Mouse (Mus musculus) stomach, postnatal 0 days (tissue): Measurements from ENCODE around the gene Zcchc12. TPM values are rescaled to one million over a fixed set of nuclear protein-coding genes. Genes with fewer than 3 reads are reported as not detected.

Experiments
- ATAC-seq: fragments of 200-750 bp; cut with Nextera tagmentation; 2 replicates; pipeline ENCODE4 v1.8.0; 2017; ENCODE audit not compliant: low FRiP score, low TSS enrichment
- DNase-seq: peaks from one replicate; pipeline ENCODE4 v3.0.0-alpha.2; 2016; ENCODE audit warnings: low spot score
- H3K27ac ChIP-seq: fragments of 300-500 bp; sonication (generic); replicated peaks from 2 replicates; pipeline ENCODE4 v1.5.1; 2014; ENCODE audit warnings: mild to moderate bottlenecking, control low read depth
- H3K27me3 ChIP-seq: fragments of 300-500 bp; sonication (generic); 2 replicates; pipeline ENCODE4 v1.6.1; 2014; ENCODE audit warnings: low read length; ENCODE audit not compliant: control insufficient read depth, insufficient read depth
- H3K36me3 ChIP-seq: fragments of 300-500 bp; sonication (generic); 2 replicates; pipeline ENCODE4 v1.6.1; 2014; ENCODE audit warnings: low read length, mixed read lengths; ENCODE audit not compliant: control insufficient read depth, insufficient read depth
- H3K4me1 ChIP-seq: fragments of 300-500 bp; sonication (generic); replicated peaks from 2 replicates; pipeline ENCODE4 v1.6.1; 2014; ENCODE audit warnings: antibody characterized with exemption; ENCODE audit not compliant: control insufficient read depth, insufficient read depth
- H3K4me2 ChIP-seq: fragments of 300-500 bp; sonication (generic); replicated peaks from 2 replicates; pipeline ENCODE4 v1.6.1; 2014; ENCODE audit warnings: low read depth, mild to moderate bottlenecking, control low read depth, moderate library complexity
- H3K4me3 ChIP-seq: fragments of 300-500 bp; sonication (generic); 2 replicates; pipeline ENCODE4 v1.5.1; 2014; ENCODE audit warnings: low read depth, low read length, control low read depth
- H3K9ac ChIP-seq: fragments of 300-500 bp; sonication (generic); 2 replicates; pipeline ENCODE4 v1.6.1; 2014; ENCODE audit warnings: mild to moderate bottlenecking, low read length, control low read depth, mixed read lengths
- H3K9me3 ChIP-seq: fragments of 300-500 bp; sonication (generic); 2 replicates; pipeline ENCODE4 v1.6.1; 2016; ENCODE audit warnings: low read length; ENCODE audit not compliant: control insufficient read depth
- CTCF ChIP-seq: IDR thresholded peaks from 2 replicates; pipeline ENCODE4 v1.5.1; 2016; ENCODE audit warnings: antibody characterized with exemption, low read depth, mild to moderate bottlenecking, moderate library complexity
- EP300 ChIP-seq: optimal IDR thresholded peaks from 2 replicates; pipeline ENCODE3; 2016; ENCODE audit warnings: antibody characterized with exemption
- WGBS: fragments of 180-500 bp; shearing (Covaris S2); extraction: QIAGEN DNeasy Blood & Tissue Kit; methylation state at CpG from one replicate; pipeline ENCODE4 v1.1.7; 2014; 5-methylcytosine and 5-hydroxymethylcytosine counted together
- polyA plus RNA-seq: library from polyadenylated mRNA; unstranded; fragments of >200 nt; fragmentation: Nextera tagmentation; extraction: Ambion mirVana; gene quantifications from 2 replicates; pipeline ENCODE4 v1.2.1, GENCODE M21; 2015

Zcchc12 gene
- polyA plus RNA-seq, 1 experiment from 2014 or later: 12.0 TPM

DNA sequence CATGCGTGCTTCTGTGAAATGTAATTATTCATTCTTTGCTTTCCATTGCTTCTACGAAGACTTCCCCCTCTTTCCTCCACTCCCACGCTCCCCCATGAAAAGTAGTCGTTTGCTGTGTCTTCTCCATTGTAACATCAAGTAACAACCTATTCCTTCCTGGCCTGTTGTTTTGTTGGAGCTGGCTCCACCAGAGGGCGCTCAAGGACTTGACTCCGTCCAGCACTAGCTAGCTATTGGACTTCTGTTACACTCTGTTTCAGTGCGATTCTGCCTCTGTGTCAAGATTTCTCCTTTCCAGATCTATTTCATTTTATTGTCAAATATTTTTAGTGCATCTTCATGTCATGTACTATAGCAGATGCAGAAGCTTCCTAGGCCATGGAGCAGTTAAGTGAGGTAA, 30.1 kb downstream of the Zcchc12 start:
- no peak overlapping the region for H3K4me3 ChIP-seq
- H3K27ac ChIP-seq: no peak overlapping the region
- H3K27me3 ChIP-seq: no peaks in the 10 kb centered on the region
- DNase-seq: peak; percentile 71
- WGBS: 17% methylated on average over 7 of the region's 7 CpGs
- H3K9me3 ChIP-seq: no peaks in the 10 kb centered on the region
- H3K4me1 ChIP-seq: no peaks in the 10 kb centered on the region
- TF ChIP-seq CTCF: peak; percentile 86
- no peak for TF ChIP-seq EP300
- H3K4me2 ChIP-seq: no peak overlapping the region
- no peak for ATAC-seq
- no peaks in the 10 kb centered on the region for H3K36me3 ChIP-seq
- no peak overlapping the region for H3K9ac ChIP-seq

DNA sequence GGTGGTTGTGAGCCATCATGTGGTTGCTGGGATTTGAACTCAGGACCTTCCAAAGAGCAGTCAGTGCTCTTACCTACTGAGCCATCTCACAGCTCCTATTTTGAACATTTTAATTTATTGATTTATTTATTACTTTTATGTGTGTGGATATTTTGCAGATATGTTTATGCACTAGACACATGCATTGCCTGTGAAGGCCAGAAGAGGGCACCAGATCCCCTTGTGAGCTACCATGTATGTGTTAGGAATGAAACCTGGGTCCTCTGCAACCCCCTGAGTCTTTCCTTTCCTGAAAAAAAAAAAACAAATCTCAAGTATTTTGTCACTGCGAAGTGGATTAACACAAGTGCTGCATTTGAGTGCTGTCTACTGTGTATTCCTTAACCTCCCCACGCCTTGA, 30.9 kb downstream of the Zcchc12 start:
- no peaks in the 10 kb centered on the region for H3K27me3 ChIP-seq
- no peaks in the 10 kb centered on the region for H3K36me3 ChIP-seq
- DNase-seq (peak; percentile 30), ATAC-seq (no peak)
- no peak overlapping the region for H3K9ac ChIP-seq
- no peak overlapping the region for H3K4me3 ChIP-seq
- WGBS: 41% methylated on average over 2 of the region's 2 CpGs
- H3K9me3 ChIP-seq: no peaks in the 10 kb centered on the region
- TF ChIP-seq EP300: no peak
- TF ChIP-seq CTCF: peak; percentile 78
- H3K4me1 ChIP-seq: no peaks in the 10 kb centered on the region
- H3K4me2 ChIP-seq: no peak overlapping the region
- H3K27ac ChIP-seq: no peak overlapping the region

DNA sequence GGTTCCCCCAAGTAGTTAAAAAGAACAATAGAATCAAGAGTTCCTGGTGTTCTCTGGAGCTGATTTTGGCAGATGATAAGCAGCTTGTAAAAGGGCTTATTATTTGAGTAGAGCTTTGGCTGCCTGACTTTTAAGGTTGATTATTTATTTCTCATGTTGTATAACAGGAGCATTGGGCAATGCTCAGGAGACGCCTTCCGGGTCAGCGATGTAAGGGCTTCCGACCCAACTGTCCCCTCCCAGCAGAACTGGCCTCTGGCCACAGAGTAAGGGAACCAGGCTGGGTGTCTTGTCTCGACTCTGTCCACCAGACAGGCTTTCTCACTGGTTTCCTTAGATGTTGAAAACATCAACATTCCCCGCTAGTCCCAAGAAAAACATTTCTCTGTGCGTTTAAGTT, 33.2 kb downstream of the Zcchc12 start:
- no peaks in the 10 kb centered on the region for H3K4me1 ChIP-seq
- H3K36me3 ChIP-seq: no peaks in the 10 kb centered on the region
- no peak overlapping the region; the same call in 1 of the 2 replicates for H3K27ac ChIP-seq
- no peaks in the 10 kb centered on the region for H3K9me3 ChIP-seq
- TF ChIP-seq CTCF (no peak), EP300 (no peak)
- no peak for DNase-seq
- ATAC-seq: no peak
- no peak overlapping the region for H3K4me3 ChIP-seq
- 53% methylated on average over 7 of the region's 7 CpGs for WGBS
- no peak overlapping the region for H3K9ac ChIP-seq
- no peak overlapping the region for H3K4me2 ChIP-seq
- no peaks in the 10 kb centered on the region for H3K27me3 ChIP-seq

DNA sequence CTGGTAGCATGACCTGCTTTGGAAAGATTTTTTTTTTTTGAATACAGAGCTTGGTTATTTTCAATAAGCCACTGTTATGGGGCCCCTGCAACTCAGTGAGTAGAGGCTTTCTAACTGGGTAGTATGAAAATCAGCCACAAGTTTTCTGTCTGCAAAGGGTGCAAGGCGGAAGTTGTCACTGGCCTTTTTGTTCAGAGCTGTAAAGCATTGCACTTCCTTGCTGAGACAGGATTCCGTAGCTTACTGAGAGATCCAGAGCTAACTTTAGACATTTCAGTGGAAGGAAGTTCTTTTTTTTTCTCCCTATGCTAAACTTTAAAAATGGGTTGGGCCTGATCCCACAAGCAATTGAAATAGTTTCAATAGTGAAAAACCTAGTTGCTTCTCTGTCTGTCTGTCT, 33.6 kb downstream of the Zcchc12 start:
- no peaks in the 10 kb centered on the region for H3K4me1 ChIP-seq
- no peaks in the 10 kb centered on the region for H3K9me3 ChIP-seq
- H3K27me3 ChIP-seq: no peaks in the 10 kb centered on the region
- ATAC-seq (no peak), DNase-seq (no peak)
- H3K4me2 ChIP-seq: no peak overlapping the region
- H3K9ac ChIP-seq: no peak overlapping the region
- 56% methylated on average over 2 of the region's 2 CpGs for WGBS
- no peak overlapping the region for H3K27ac ChIP-seq
- no peaks in the 10 kb centered on the region for H3K36me3 ChIP-seq
- TF ChIP-seq EP300 (no peak), CTCF (no peak)
- H3K4me3 ChIP-seq: no peak overlapping the region

DNA sequence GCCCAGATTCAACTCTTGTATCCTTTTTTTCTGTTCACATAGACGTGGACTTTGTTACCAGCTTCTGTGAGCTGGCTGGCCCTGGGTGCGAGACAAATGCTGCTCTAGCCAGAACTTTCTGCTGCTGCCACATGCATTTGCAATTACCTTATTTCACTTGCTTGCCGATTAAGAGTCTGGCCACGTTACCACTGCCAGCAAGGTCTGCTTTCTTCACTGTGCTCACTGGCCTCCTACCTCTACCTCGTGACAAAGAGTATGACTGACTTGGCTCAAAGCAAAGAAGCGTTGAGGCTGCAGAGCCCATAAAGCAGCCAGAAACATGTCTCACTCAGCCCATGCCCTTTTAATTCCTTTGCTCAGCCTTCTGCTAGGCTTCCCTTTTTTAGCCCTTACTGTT, 39.9 kb downstream of the Zcchc12 start:
- no peak overlapping the region for H3K4me3 ChIP-seq
- H3K36me3 ChIP-seq: no peaks in the 10 kb centered on the region
- TF ChIP-seq EP300 (no peak), CTCF (no peak)
- no peak overlapping the region for H3K27ac ChIP-seq
- H3K27me3 ChIP-seq: no peaks in the 10 kb centered on the region
- ATAC-seq (no peak), DNase-seq (no peak)
- no peak overlapping the region for H3K9ac ChIP-seq
- WGBS: 76% methylated on average over 6 of the region's 6 CpGs
- H3K4me1 ChIP-seq: no peaks in the 10 kb centered on the region
- H3K4me2 ChIP-seq: no peak overlapping the region
- no peaks in the 10 kb centered on the region for H3K9me3 ChIP-seq

Other genes starting within 250 kb of the Zcchc12 start
- gene Il13ra1, start 83.8 kb upstream of the Zcchc12 start, polyA plus RNA-seq: 20.7 and 22.8 TPM in 2 replicates
- gene Lonrf3, start 132.4 kb downstream of the Zcchc12 start, polyA plus RNA-seq: 0.47 and 0.55 TPM in 2 replicates
- not detected in 2 replicates for gene Gm6268, start 205.4 kb downstream of the Zcchc12 start, polyA plus RNA-seq